Mouse (Mus musculus): ENCODE measurements at regions not wholly inside any gene's neighbourhood (a gene's known extent, or its start where the extent isn't known, plus 50 kb on each side); places are given as distances from the start of the nearest gene placed in this dataset.
A peak's percentile ranks its signal among the peaks of the same experiment; 100 is the strongest.

GRCm38 (mm10) chr15:5437020-5437419 is 193.0 kb upstream of the Ptger4 start:
- TF ChIP-seq ZC3H11A (IDR thresholded peaks at IDR 0.05; ENCODE audit: low read depth, low read length), result no peak
- no peak for TF ChIP-seq JUN (IDR thresholded peaks at IDR 0.05; ENCODE audit: insufficient read depth, low read depth, low read length)
- no peak for TF ChIP-seq ZMIZ1 (IDR thresholded peaks at IDR 0.05; ENCODE audit: low read depth, low read length)
- no peak for TF ChIP-seq ZKSCAN1 (IDR thresholded peaks at IDR 0.05; ENCODE audit: borderline replicate concordance, low read depth, low read length)
- no peak for TF ChIP-seq MYC (IDR thresholded peaks at IDR 0.05; ENCODE audit: low read depth, low read length)
- no peak for TF ChIP-seq JUND (conservative IDR thresholded peaks at IDR 0.05; ENCODE audit: low read depth, low read length)
- TF ChIP-seq HCFC1 (IDR thresholded peaks at IDR 0.05; ENCODE audit: low read depth, low read length), result no peak
- no peak for TF ChIP-seq TBP (conservative IDR thresholded peaks at IDR 0.05; ENCODE audit: low read depth, low read length)
- TF ChIP-seq CTCF (conservative IDR thresholded peaks at IDR 0.05 in 1 of 2, IDR thresholded peaks at IDR 0.05 in 1 of 2; ENCODE audit: low read depth in 2 of 2, low read length in 2 of 2), result no peak
- no peak for TF ChIP-seq NELFE (IDR thresholded peaks at IDR 0.05; ENCODE audit: low read depth, low read length)
- no peak for TF ChIP-seq KAT2A (IDR thresholded peaks at IDR 0.05; ENCODE audit: insufficient replicate concordance, low read length)
- TF ChIP-seq IRF4 (IDR thresholded peaks at IDR 0.05; ENCODE audit: low read depth, low read length), result no peak
- TF ChIP-seq USF2 (conservative IDR thresholded peaks at IDR 0.05; ENCODE audit: low read depth, low read length), result no peak
- TF ChIP-seq TCF12 (IDR thresholded peaks at IDR 0.05; ENCODE audit: low read depth, low read length), result no peak
- no peak for TF ChIP-seq CHD1 (IDR thresholded peaks at IDR 0.05; ENCODE audit: low read depth, low read length)
- TF ChIP-seq ZNF384 (IDR thresholded peaks at IDR 0.05; ENCODE audit: low read depth, low read length), result no peak
- Histone ChIP-seq H3K9me3 (replicated peaks; ENCODE audit: low read length) (no peaks in the 10 kb centered on the region), H3K4me1 (ENCODE audit: control insufficient read depth in 1 of 2, insufficient read depth in 2 of 2) (peaks cover 0 to 8% of the 10 kb centered on the region in 2 experiments; a peak in 2 of 4 replicates), H3K4me3 (replicated peaks in 1 of 3; ENCODE audit: low read depth in 2 of 3, low read length in 2 of 3, poor library complexity in 1 of 3) (no peak overlapping the region), H3K9ac (ENCODE audit: insufficient read depth, low read depth) (no peak overlapping the region), H3K4me2 (ENCODE audit: insufficient read depth, low read depth, poor library complexity, severe bottlenecking) (no peak overlapping the region), H3K36me3 (replicated peaks in 1 of 2; ENCODE audit: control insufficient read depth in 1 of 2, insufficient read depth in 1 of 2, low read length in 1 of 2) (no peaks in the 10 kb centered on the region), H3K27me3 (replicated peaks) (no peaks in the 10 kb centered on the region), H3K79me2 (replicated peaks; ENCODE audit: control insufficient read depth, extremely low read depth, insufficient read depth, poor library complexity, severe bottlenecking) (no peaks in the 10 kb centered on the region), H3K27ac (ENCODE audit: insufficient read depth, low read depth) (no peak overlapping the region)
- dilution Hi-C loops (cut with MboI; ENCODE audit: extremely low pct_ligation_motif_present, extremely low pct_unique_long_range_greater_than_20kb, low sequenced_read_pairs) (no loop called here), in situ Hi-C loops (cut with MboI; ENCODE audit: low pct_ligation_motif_present, low pct_unique_long_range_greater_than_20kb, low sequenced_read_pairs) (no loop called here)
- DNase-seq (ENCODE audit: extremely low read depth), result no peak

GRCm38 (mm10) chr15:5446040-5446755 is 202.2 kb upstream of the Ptger4 start:
- dilution Hi-C loops (cut with MboI; ENCODE audit: extremely low pct_ligation_motif_present, extremely low pct_unique_long_range_greater_than_20kb, low sequenced_read_pairs), result no loop called here

More at GRCm38 (mm10) chr15:5446040-5446755, 202.2 kb upstream of the Ptger4 start:
- no peak overlapping the region for H3K4me2 ChIP-seq (ENCODE audit: insufficient read depth, low read depth, poor library complexity, severe bottlenecking)
- H3K27me3 ChIP-seq (replicated peaks), result no peaks in the 10 kb centered on the region
- TF ChIP-seq MYC (IDR thresholded peaks at IDR 0.05; ENCODE audit: low read depth, low read length), result no peak
- peak; percentile 91 for TF ChIP-seq MEF2A (IDR thresholded peaks at IDR 0.05; ENCODE audit: borderline replicate concordance, low read depth, low read length)
- peak; percentile 37; the same call in 1 of the 2 replicates for TF ChIP-seq ELF1 (IDR thresholded peaks at IDR 0.05; ENCODE audit: low read depth, low read length)
- peak; percentile 37; the same call in 1 of the 2 replicates for TF ChIP-seq IRF4 (IDR thresholded peaks at IDR 0.05; ENCODE audit: low read depth, low read length)
- TF ChIP-seq EP300 (IDR thresholded peaks at IDR 0.05; ENCODE audit: low read length), result no peak
- peak; percentile 9; the same call in 1 of the 2 replicates for TF ChIP-seq MXI1 (IDR thresholded peaks at IDR 0.05; ENCODE audit: low read depth, low read length)
- no peak overlapping the region for H3K4me3 ChIP-seq (replicated peaks in 1 of 3; ENCODE audit: low read depth in 2 of 3, low read length in 2 of 3, poor library complexity in 1 of 3)
- H3K4me1 ChIP-seq (ENCODE audit: control insufficient read depth in 1 of 2, insufficient read depth in 2 of 2), result peaks cover 5 to 13% of the 10 kb centered on the region in 2 experiments
- H3K36me3 ChIP-seq (replicated peaks in 1 of 2; ENCODE audit: control insufficient read depth in 1 of 2, insufficient read depth in 1 of 2, low read length in 1 of 2), result no peaks in the 10 kb centered on the region
- peak; percentile 76 for DNase-seq (ENCODE audit: extremely low read depth)
- in situ Hi-C loops (cut with MboI; ENCODE audit: low pct_ligation_motif_present, low pct_unique_long_range_greater_than_20kb, low sequenced_read_pairs), result no loop called here
- H3K79me2 ChIP-seq (replicated peaks; ENCODE audit: control insufficient read depth, extremely low read depth, insufficient read depth, poor library complexity, severe bottlenecking), result no peaks in the 10 kb centered on the region
- H3K9ac ChIP-seq (ENCODE audit: insufficient read depth, low read depth), result no peak overlapping the region
- H3K27ac ChIP-seq (ENCODE audit: insufficient read depth, low read depth), result peak overlapping the region; percentile 5; the same call in 1 of the 2 replicates
- peaks cover 3% of the 10 kb centered on the region for H3K9me3 ChIP-seq (replicated peaks; ENCODE audit: low read length)
